Mouse (Mus musculus): ENCODE measurements at regions not wholly inside any gene's neighbourhood (a gene's known extent, or its start where the extent isn't known, plus 50 kb on each side); places are given as distances from the start of the nearest gene placed in this dataset.

DNA sequence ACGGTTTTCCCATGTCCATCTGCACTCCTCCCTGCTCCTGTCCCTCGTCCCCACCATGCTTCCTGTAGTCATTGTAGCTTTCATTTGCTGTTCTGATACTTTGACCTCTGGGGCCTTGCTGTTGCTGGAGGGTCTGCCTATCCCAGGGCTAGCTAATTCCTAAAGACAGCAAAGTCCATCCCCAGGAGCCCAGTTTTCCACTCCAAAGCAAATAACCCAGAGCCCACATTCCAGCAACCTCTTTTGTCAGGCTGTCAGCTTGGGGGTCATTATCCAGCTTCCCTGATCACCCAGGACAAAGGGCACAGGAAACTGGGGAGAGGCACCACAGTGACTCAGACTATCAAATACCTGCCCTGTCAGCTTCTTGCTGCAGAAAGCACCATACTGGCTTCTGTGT, 139.9 kb upstream of the Tab2 start:
- Histone ChIP-seq H3K9me3 (replicated peaks) (0 out of 2 replicates have a peak, but pooled peaks cover 6% of the 10 kb centered on the region), H3K4me3 (no peak overlapping the region), H3K27me3 (ENCODE audit: low read depth, poor library complexity, severe bottlenecking) (peaks cover 25% of the 10 kb centered on the region; the same call in 1 of the 2 replicates), H3K27ac (replicated peaks) (peak overlapping the region; percentile 34), H3K4me1 (peaks cover 18% of the 10 kb centered on the region), H3K36me3 (no peaks in the 10 kb centered on the region)
- 0% methylated on average over 2 of the region's 2 CpGs for WGBS
- peak; percentile 42 for DNase-seq (ENCODE audit: low spot score)

- H3K27ac ChIP-seq (replicated peaks): no peak overlapping the region
- WGBS: 88% methylated on average over 3 of the region's 3 CpGs
- H3K36me3 ChIP-seq: no peaks in the 10 kb centered on the region
- peaks cover 32% of the 10 kb centered on the region for H3K27me3 ChIP-seq (ENCODE audit: low read depth, poor library complexity, severe bottlenecking)
- 0 out of 2 replicates have a peak, but pooled peaks cover 6% of the 10 kb centered on the region for H3K9me3 ChIP-seq (replicated peaks)
- no peak for DNase-seq (ENCODE audit: low spot score)
- H3K4me3 ChIP-seq: no peak overlapping the region
- H3K4me1 ChIP-seq: peaks cover 18% of the 10 kb centered on the region
Observed at GRCm38 (mm10) chr10:8095206-8095605, 139.2 kb upstream of the Tab2 start.

DNA sequence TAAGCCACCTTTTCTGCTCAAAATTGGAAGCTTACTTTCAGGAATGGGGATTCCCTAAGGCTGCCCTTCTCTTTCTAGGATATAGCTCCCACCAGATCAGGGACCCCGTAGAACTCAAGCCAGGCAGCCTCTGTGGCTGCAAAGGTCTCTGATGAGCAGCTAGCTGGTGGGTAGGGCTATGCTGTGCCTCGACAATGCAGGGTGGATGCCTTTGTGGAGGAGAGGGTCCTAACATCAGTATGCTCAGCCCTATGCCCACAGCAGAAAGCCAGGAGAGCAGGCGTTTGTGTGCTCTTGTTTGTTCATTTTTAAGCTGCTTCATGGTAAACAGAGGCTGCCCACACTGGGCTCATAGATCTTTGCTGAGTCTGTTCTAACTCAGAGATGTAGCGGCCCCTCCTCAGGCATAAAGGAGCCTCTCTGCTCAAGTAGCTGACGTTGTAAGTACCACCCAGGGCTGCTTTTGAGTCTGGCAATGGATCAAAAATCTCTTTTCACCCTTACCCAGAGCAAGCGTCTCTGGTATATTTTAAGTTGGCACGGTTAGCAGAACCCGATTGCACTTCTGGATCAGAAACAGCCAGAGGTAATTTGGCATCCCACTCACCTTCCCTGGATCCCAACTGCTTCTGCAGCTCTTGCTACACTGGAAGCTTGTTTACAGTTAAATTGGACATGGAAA, 136.0 kb upstream of the Tab2 start:
- Histone ChIP-seq H3K4me3 (no peak overlapping the region), H3K4me1 (peaks cover 34% of the 10 kb centered on the region), H3K27ac (replicated peaks) (peak overlapping the region; percentile 13; the same call in 1 of the 2 replicates), H3K9me3 (replicated peaks) (no peaks in the 10 kb centered on the region), H3K27me3 (ENCODE audit: low read depth, poor library complexity, severe bottlenecking) (peaks cover 40% of the 10 kb centered on the region), H3K36me3 (no peaks in the 10 kb centered on the region)
- WGBS: 68% methylated on average over 8 of the region's 8 CpGs
- DNase-seq (ENCODE audit: low spot score): no peak

- Histone ChIP-seq H3K27me3 (ENCODE audit: low read depth, poor library complexity, severe bottlenecking) (peaks cover 40% of the 10 kb centered on the region), H3K9me3 (replicated peaks) (no peaks in the 10 kb centered on the region), H3K36me3 (no peaks in the 10 kb centered on the region), H3K27ac (replicated peaks) (peak overlapping the region; percentile 42), H3K4me1 (peaks cover 22% of the 10 kb centered on the region), H3K4me3 (no peak overlapping the region; the same call in 1 of the 2 replicates)
- 23% methylated on average over 9 of the region's 9 CpGs for WGBS
- DNase-seq (ENCODE audit: low spot score): peak; percentile 58
Observed at GRCm38 (mm10) chr10:8089296-8089695, 133.3 kb upstream of the Tab2 start.

DNA sequence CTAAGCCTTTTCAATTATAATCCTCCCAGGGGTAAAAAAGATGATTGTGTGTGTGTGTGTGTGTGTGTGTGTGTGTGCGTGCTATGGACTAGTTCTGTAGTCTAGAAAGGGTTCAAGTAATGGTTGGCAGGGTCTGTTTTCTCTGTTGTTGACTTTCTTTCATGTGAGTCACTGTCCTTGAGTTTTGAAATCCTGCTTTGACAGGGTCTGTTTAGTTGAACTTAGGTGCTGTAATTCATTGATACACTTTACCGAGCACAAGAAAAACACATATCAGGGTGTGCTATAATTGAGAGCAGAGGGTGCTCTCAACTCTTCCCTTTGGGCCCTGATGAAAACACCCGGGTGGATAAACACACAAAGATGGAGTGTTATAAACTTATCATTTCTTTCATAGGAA, 132.7 kb upstream of the Tab2 start:
- H3K9me3 ChIP-seq (replicated peaks): no peaks in the 10 kb centered on the region
- no peak for DNase-seq (ENCODE audit: low spot score)
- peak overlapping the region; percentile 42; the same call in 1 of the 2 replicates for H3K27ac ChIP-seq (replicated peaks)
- no peak overlapping the region for H3K4me3 ChIP-seq
- peaks cover 40% of the 10 kb centered on the region for H3K27me3 ChIP-seq (ENCODE audit: low read depth, poor library complexity, severe bottlenecking)
- H3K4me1 ChIP-seq: peaks cover 22% of the 10 kb centered on the region
- 77% methylated on average over 3 of the region's 3 CpGs for WGBS
- H3K36me3 ChIP-seq: no peaks in the 10 kb centered on the region

DNA sequence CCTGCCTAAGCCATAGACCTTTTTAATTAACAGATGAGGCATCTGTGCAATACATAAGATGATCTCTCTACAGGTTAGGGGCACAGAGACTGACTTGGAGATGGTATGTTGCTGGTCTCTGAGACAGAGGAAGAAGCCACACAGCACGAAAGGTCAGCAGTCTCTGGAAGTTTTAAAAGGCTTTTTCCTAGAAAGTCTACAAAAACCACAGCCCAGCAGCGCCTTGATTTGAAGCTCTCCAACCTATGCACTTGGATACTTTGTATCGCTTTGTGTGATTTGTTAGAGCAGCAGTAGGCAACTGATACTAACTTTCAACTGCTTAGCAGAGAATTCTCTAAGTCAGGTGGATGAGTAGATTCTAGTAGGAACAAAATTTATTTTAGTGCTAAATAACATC, 132.3 kb upstream of the Tab2 start:
- no peak for DNase-seq (ENCODE audit: low spot score)
- Histone ChIP-seq H3K27ac (replicated peaks) (no peak overlapping the region), H3K4me1 (peaks cover 22% of the 10 kb centered on the region), H3K4me3 (no peak overlapping the region), H3K36me3 (no peaks in the 10 kb centered on the region), H3K27me3 (ENCODE audit: low read depth, poor library complexity, severe bottlenecking) (peaks cover 38% of the 10 kb centered on the region), H3K9me3 (replicated peaks) (no peaks in the 10 kb centered on the region)
- 89% methylated on average over 3 of the region's 3 CpGs for WGBS

- no peaks in the 10 kb centered on the region for H3K36me3 ChIP-seq
- H3K9me3 ChIP-seq (replicated peaks): no peaks in the 10 kb centered on the region
- H3K27me3 ChIP-seq (ENCODE audit: low read depth, poor library complexity, severe bottlenecking): peaks cover 27% of the 10 kb centered on the region
- H3K27ac ChIP-seq (replicated peaks): no peak overlapping the region
- DNase-seq (ENCODE audit: low spot score): no peak
- peaks cover 21% of the 10 kb centered on the region for H3K4me1 ChIP-seq
- no peak overlapping the region for H3K4me3 ChIP-seq
- 49% methylated on average over 2 of the region's 2 CpGs for WGBS
Observed at GRCm38 (mm10) chr10:8087106-8087505, 131.1 kb upstream of the Tab2 start.

- no peaks in the 10 kb centered on the region for H3K36me3 ChIP-seq
- 83% methylated on average over 4 of the region's 4 CpGs for WGBS
- H3K4me3 ChIP-seq: no peak overlapping the region
- peaks cover 18% of the 10 kb centered on the region for H3K4me1 ChIP-seq
- no peak for DNase-seq (ENCODE audit: low spot score)
- H3K27me3 ChIP-seq (ENCODE audit: low read depth, poor library complexity, severe bottlenecking): peaks cover 20% of the 10 kb centered on the region
- H3K9me3 ChIP-seq (replicated peaks): no peaks in the 10 kb centered on the region
- no peak overlapping the region for H3K27ac ChIP-seq (replicated peaks)
Observed at GRCm38 (mm10) chr10:8086442-8086841, 130.4 kb upstream of the Tab2 start.

GRCm38 (mm10) chr10:8077904-8078811, 122.1 kb upstream of the Tab2 start:
- Histone ChIP-seq H3K27me3 (ENCODE audit: low read depth, poor library complexity, severe bottlenecking) (no peaks in the 10 kb centered on the region), H3K36me3 (no peaks in the 10 kb centered on the region), H3K4me3 (no peak overlapping the region), H3K27ac (replicated peaks) (no peak overlapping the region), H3K9me3 (replicated peaks) (no peaks in the 10 kb centered on the region), H3K4me1 (no peaks in the 10 kb centered on the region)
- DNase-seq (ENCODE audit: low spot score): no peak
- WGBS: 82% methylated on average over 8 of the region's 8 CpGs

GRCm38 (mm10) chr10:8072463-8072862, 116.4 kb upstream of the Tab2 start:
- WGBS: 59% methylated on average over 1 of the region's 1 CpGs
- H3K27me3 ChIP-seq (ENCODE audit: low read depth, poor library complexity, severe bottlenecking): no peaks in the 10 kb centered on the region
- H3K9me3 ChIP-seq (replicated peaks): no peaks in the 10 kb centered on the region
- H3K4me3 ChIP-seq: no peak overlapping the region
- no peak for DNase-seq (ENCODE audit: low spot score)
- H3K27ac ChIP-seq (replicated peaks): no peak overlapping the region
- H3K4me1 ChIP-seq: no peaks in the 10 kb centered on the region
- H3K36me3 ChIP-seq: no peaks in the 10 kb centered on the region

- Histone ChIP-seq H3K36me3 (no peaks in the 10 kb centered on the region), H3K9me3 (replicated peaks) (no peaks in the 10 kb centered on the region), H3K27ac (replicated peaks) (no peak overlapping the region), H3K27me3 (ENCODE audit: low read depth, poor library complexity, severe bottlenecking) (no peaks in the 10 kb centered on the region), H3K4me3 (no peak overlapping the region), H3K4me1 (no peaks in the 10 kb centered on the region)
- DNase-seq (ENCODE audit: low spot score): no peak
- 77% methylated on average over 3 of the region's 3 CpGs for WGBS
Observed at GRCm38 (mm10) chr10:8071858-8072257, 115.8 kb upstream of the Tab2 start.

DNA sequence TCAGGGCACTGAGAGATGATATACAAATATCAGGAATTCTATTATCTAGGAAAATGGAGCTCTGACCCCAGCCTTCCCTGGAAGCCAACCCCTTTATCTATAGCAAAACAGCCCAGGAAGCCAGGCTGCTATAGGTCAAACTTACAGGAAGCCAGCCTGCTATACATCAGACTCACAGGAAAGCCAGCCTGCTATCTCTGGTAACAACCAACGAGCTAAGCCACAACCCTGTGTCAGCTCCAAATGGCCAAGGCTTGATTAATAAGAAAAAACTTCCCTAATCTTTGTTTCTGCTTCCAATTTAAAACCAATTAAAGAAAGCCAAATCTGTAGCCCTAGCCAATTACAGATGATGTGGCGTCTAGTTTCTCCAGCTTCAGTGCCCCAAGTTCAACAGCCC, 114.4 kb upstream of the Tab2 start:
- Histone ChIP-seq H3K36me3 (no peaks in the 10 kb centered on the region), H3K4me3 (no peak overlapping the region), H3K27me3 (ENCODE audit: low read depth, poor library complexity, severe bottlenecking) (no peaks in the 10 kb centered on the region), H3K4me1 (no peaks in the 10 kb centered on the region), H3K9me3 (replicated peaks) (no peaks in the 10 kb centered on the region), H3K27ac (replicated peaks) (no peak overlapping the region)
- no peak for DNase-seq (ENCODE audit: low spot score)
- 76% methylated on average over 2 of the region's 2 CpGs for WGBS

- WGBS: 84% methylated on average over 3 of the region's 3 CpGs
- no peaks in the 10 kb centered on the region for H3K27me3 ChIP-seq (ENCODE audit: low read depth, poor library complexity, severe bottlenecking)
- H3K9me3 ChIP-seq (replicated peaks): no peaks in the 10 kb centered on the region
- no peak overlapping the region for H3K27ac ChIP-seq (replicated peaks)
- no peaks in the 10 kb centered on the region for H3K4me1 ChIP-seq
- DNase-seq (ENCODE audit: low spot score): no peak
- no peak overlapping the region for H3K4me3 ChIP-seq
- H3K36me3 ChIP-seq: no peaks in the 10 kb centered on the region
Observed at GRCm38 (mm10) chr10:8066926-8067325, 110.9 kb upstream of the Tab2 start.

All from midbrain, embryonic 10.5 days (tissue).